Mouse (Mus musculus): ENCODE data around the gene Amhr2.

Amhr2 gene

GRCm38 (mm10) chr15:102423602-102424240, 21.4 kb upstream of the Amhr2 start:
- in situ Hi-C loops (cut with MboI; ENCODE audit: low sequenced_read_pairs) = no loop called here

DNA sequence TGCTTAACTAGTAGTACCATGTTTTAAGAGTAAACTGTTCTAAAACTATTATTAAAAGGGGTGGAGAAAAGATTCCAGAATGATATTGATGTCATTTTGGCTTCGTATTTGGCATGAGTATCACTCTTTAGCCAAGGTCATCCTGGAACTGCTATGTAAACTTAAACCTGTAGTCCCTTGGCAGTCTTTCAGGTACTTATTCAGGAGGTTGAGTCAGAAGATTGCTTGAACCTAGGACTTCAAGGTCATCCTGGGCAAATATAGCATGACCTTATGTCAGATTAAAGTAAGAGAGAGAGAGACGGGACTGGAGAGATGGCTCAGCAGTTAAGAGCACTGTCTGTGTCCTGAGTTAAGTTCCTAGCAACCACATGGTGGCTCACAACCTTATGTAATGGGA, 20.5 kb upstream of the Amhr2 start:
- in situ Hi-C loops (cut with MboI; ENCODE audit: low sequenced_read_pairs) = no loop called here

GRCm38 (mm10) chr15:102426963-102427362, 18.2 kb upstream of the Amhr2 start:
- in situ Hi-C loops (cut with MboI; ENCODE audit: low sequenced_read_pairs) = no loop called here

- in situ Hi-C loops (cut with MboI; ENCODE audit: low sequenced_read_pairs) = no loop called here
These were observed 13.1 kb upstream of the Amhr2 start for GRCm38 (mm10) chr15:102432046-102432445.

- in situ Hi-C loops (cut with MboI; ENCODE audit: low sequenced_read_pairs) = no loop called here
These were observed 12.0 kb upstream of the Amhr2 start for GRCm38 (mm10) chr15:102433173-102433572.

DNA sequence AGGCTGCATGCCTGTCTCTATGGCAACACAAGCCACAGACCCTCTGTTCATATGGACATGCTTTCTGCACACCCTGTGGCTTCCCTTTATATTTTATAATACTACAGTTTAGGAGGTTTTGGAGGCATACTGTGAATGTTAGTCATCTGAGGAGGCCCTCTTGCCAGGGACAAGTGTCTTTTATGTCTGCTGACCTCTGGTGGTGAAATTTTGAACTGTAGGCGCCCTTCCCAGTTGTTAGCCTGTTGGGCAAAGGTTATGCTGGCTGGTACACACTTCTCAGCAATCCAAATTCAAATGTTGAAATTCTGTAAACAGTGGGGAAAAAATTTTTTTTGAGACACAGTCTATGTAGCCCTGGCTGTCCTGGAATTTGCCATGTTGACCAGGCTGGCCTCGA, 2.7 kb upstream of the Amhr2 start:
- in situ Hi-C loops (cut with MboI; ENCODE audit: low sequenced_read_pairs) = no loop called here

GRCm38 (mm10) chr15:102446448-102446847, 1.3 kb downstream of the Amhr2 start:
- in situ Hi-C loops (cut with MboI; ENCODE audit: low sequenced_read_pairs) = no loop called here

DNA sequence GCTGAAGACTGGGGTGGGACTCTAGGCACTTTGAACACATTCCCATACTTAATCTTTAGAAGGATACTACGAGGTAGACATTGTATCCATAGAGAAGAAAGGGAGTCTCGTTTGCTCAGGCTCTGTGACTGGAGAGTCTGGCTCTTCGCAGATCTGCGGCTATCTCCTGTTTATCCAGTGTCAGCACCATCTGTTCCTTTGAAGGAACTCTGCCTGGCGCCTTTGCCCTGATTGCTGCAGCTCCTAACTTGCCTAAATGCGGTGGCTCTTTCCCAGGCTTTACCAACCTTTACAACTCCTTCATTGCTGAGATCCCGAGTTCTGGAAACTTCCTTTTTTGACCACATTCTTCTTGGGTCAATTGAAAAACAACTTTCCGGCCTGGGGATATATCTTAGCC, 4.2 kb downstream of the Amhr2 start:
- in situ Hi-C loops (cut with MboI; ENCODE audit: low sequenced_read_pairs) = no loop called here

- in situ Hi-C loops (cut with MboI; ENCODE audit: low sequenced_read_pairs) = no loop called here
These were observed 5.8 kb downstream of the Amhr2 start for GRCm38 (mm10) chr15:102450928-102451327.

DNA sequence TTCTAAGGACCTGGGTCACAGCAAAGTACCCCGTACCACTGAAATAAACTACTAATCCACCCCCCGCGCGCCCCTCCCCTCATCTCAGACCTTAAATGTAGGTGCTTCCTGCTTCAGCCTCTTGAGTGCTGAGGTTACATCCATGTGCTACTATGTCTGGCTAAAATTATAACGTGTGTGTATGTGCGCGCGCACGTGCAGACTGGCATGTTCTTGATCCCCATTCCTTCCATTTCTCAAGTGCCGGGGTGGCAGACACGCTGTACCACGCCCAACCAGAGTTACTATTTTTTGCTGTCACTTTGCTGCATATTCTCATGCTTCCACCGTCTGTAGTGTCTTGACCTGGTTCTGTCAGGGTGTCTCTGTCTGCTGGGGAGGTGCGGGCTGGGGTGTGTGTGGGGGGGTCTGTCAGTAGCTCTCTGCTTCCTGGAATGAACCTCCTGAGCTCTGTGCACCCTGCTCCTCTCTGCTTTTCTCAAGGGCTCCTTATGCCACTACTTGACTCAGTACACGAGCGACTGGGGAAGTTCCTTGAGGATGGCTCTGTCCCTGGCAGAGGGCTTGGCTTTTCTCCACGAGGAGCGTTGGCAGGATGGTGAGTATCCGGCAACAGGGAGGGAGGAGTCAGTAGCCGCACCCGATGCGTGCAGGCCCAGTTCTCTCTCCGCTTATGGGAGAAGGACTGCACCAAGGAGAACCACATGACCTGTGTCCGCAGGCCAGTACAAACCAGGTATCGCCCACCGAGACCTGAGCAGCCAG, 6.7 kb downstream of the Amhr2 start:
- in situ Hi-C loops (cut with MboI; ENCODE audit: low sequenced_read_pairs) = no loop called here

GRCm38 (mm10) chr15:102455993-102456392, 10.8 kb downstream of the Amhr2 start:
- in situ Hi-C loops (cut with MboI; ENCODE audit: low sequenced_read_pairs) = no loop called here

DNA sequence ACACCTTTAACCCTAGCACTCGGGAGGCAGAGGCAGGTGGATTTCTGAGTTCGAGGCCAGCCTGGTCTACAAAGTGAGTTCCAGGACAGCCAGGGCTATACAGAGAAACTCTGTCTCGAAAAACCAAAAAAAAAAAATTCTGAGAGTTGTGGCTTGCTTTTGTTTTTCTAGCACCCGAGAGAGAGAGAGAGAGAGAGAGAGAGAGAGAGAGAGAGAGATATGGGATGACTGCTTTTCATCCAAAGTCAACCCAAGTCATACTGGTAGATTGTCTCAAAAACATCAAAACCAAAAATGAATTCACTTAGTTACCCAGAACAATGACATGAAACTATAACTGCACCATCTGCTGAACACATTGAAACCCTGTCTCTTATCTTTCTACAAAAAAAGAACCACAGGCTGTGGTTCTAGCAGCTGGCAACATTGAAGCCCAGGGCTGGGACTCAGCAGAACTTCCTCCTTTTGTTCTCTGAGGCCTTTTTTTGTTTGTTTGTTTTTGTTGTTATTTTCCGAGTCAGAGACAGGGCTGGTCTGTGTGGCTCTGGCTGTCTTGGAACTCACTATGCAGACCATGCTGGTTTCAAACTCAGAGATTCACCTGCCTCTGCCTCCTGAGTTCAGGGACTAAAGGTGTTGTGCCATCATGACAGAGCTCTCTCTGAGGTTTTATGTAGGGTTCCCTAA, 13.0 kb downstream of the Amhr2 start:
- in situ Hi-C loops (cut with MboI; ENCODE audit: low sequenced_read_pairs) = no loop called here

- in situ Hi-C loops (cut with MboI; ENCODE audit: low sequenced_read_pairs) = no loop called here
These were observed 13.7 kb downstream of the Amhr2 start, which contains the start of gene Prr13 for GRCm38 (mm10) chr15:102458904-102459317. Prr13 (plus strand) TSS chr15:102459028.

DNA sequence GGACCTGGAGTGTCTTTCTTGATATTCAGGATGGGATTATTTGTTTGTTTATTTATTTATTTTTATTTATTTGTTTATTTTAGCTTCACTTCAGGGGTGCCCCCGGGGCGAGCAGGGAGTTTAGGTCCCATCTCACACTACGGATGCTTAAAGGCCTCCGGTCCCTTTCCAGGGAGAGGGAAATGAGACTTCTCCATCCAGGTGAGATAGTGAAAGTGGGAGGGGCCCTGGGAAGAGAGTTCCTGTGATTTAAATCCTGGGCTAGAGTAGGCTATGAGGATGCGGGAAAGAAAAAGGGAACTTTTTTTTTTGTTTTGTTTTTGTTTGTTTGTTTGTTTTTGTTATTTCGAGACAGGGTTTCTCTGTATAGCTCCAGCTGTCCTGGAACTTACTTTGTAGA, 14.2 kb downstream of the Amhr2 start:
- in situ Hi-C loops (cut with MboI; ENCODE audit: low sequenced_read_pairs) = no loop called here

DNA sequence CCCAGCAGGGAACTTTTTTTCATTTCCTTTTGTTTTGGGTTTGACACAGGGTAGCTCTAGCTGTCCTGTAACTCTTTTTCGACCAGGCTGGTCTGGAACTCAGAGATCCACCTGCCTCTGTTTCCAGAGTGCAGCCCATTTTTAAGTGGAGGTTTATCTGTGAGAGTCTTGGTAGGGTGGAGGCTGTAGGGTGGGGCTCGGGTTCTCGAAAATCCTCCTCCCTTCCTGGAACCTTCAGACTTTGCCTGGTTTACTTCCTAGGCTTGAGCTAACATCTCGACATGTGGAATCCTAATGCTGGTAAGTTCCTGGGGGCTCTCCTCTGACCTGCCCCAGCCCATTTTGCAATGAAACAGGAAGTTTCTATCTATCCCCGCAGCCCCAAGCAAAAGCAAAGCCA, 14.7 kb downstream of the Amhr2 start:
- in situ Hi-C loops (cut with MboI; ENCODE audit: low sequenced_read_pairs) = no loop called here

GRCm38 (mm10) chr15:102460409-102460808, 15.2 kb downstream of the Amhr2 start:
- in situ Hi-C loops (cut with MboI; ENCODE audit: low sequenced_read_pairs) = no loop called here

DNA sequence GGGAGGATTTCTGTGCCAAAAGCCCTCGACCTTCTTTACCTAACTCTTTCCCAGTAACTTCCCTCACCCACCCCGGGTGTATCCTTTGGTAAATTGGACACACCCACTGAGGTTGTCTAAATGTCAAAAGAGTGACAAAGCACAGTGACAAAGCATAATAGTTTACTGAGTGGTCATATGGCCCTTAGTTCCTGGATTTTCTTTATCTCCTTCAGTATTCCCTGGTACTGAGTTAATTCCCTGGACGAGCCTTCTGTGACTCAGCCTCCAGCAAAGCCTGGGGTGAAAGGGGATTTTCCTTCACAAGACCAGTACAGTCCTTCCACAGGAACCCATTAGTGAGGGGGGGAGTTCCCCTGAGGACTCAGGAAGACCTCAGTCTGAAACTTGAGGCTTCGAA, 15.8 kb downstream of the Amhr2 start:
- in situ Hi-C loops (cut with MboI; ENCODE audit: low sequenced_read_pairs) = no loop called here

DNA sequence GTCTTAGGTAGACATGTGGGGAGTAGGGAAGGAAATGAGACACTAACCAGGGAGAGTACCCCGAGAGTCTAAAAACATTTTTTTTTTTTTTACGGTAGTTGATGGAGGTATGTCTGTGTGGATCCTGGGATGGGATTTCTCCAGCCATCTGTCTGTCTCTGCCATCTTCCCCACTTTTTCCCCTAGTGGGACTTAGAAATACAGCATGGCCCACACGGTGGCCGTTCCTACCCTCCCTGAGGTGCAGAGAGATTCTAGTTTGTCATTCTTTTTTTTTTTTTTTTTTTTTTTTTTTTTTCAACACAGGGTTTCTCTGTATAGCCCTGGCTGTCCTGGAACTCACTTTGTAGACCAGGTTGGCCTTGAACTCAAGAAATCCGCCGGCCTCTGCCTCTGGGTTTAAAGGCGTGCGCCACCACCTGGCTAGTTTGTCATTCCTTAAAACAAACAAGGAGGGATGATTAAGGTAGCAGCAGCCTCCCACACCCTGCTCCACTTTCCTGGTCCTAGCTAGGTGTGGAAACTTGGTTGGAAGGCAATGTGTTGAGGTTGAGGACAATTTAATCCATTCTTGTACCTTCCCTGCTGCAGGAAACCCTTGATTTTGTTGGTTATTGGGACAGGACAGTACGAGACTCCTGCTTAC, 16.4 kb downstream of the Amhr2 start:
- in situ Hi-C loops (cut with MboI; ENCODE audit: low sequenced_read_pairs) = no loop called here

GRCm38 (mm10) chr15:102463666-102464065, 18.5 kb downstream of the Amhr2 start:
- in situ Hi-C loops (cut with MboI; ENCODE audit: low sequenced_read_pairs) = no loop called here

DNA sequence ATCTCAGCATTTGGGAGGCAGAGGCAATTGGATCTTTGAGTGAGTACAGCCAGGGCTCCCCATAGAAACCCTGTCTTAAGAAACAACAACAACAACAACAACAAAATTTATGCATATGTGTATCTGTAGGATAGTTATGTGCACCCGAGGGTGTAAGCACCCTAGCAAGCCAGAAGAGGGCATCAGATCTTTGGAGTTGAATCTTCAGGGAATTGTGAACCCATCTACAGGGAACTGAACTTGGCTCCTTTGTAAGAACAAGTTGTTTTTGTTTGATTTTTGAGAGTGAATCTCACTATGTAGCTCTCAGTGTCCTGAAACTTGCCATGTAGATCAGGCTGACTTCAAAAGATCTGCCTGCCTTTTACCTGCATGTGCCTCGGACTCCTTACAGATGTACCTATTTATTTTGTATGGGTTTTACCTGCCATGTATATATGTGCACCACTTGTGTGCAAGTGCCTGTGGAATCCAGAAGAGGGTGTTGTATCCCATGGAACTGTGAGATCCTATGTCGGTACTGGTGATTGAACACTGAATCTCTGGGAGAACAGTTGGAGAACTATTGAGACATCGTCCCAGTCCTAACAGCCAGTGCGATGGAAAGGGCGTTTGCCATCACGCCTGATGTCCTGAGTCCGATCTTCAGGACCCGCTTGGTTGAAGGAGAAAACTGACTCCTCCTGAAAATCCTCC, 23.7 kb downstream of the Amhr2 start:
- in situ Hi-C loops (cut with MboI; ENCODE audit: low sequenced_read_pairs) = no loop called here

GRCm38 (mm10) chr15:102470183-102470604, 25.0 kb downstream of the Amhr2 start, which contains the start of gene Pcbp2:
Pcbp2 (plus strand) TSS chr15:102470539.
- in situ Hi-C loops (cut with MboI; ENCODE audit: low sequenced_read_pairs) = no loop called here

All from CH12F3 (cell line).